Mouse (Mus musculus) limb, embryonic 15.5 days (tissue): ENCODE results near the gene Itgav. TPM values are rescaled to one million over a fixed set of nuclear protein-coding genes. Genes with fewer than 3 reads are reported as not detected.

ENCODE experiments used
- ATAC-seq: fragments of 200-750 bp; cut with Nextera tagmentation; 2 replicates; pipeline ENCODE4 v1.8.0; 2017; ENCODE audit warnings: low read depth, moderate TSS enrichment; ENCODE audit not compliant: insufficient number of reproducible peaks, low FRiP score, low TSS enrichment
- H3K27ac ChIP-seq: fragments of 300-500 bp; sonication (generic); 2 replicates; pipeline ENCODE4 v1.5.1; 2015; ENCODE audit warnings: moderate library complexity, mild to moderate bottlenecking, inconsistent platforms
- H3K27me3 ChIP-seq: fragments of 300-500 bp; sonication (generic); 2 replicates; pipeline ENCODE4 v1.6.1; 2015; ENCODE audit warnings: inconsistent platforms
- H3K36me3 ChIP-seq: fragments of 300-500 bp; sonication (generic); 2 replicates; pipeline ENCODE4 v1.6.1; 2015; ENCODE audit warnings: inconsistent platforms
- H3K4me1 ChIP-seq: fragments of 300-500 bp; sonication (generic); 2 replicates; pipeline ENCODE4 v1.6.1; 2015; ENCODE audit warnings: inconsistent platforms
- H3K4me2 ChIP-seq: fragments of 300-500 bp; sonication (generic); 2 replicates; pipeline ENCODE4 v1.6.1; 2015; ENCODE audit warnings: mild to moderate bottlenecking, inconsistent platforms
- H3K4me3 ChIP-seq: fragments of 300-500 bp; sonication (generic); 2 replicates; pipeline ENCODE4 v1.5.1; 2015; ENCODE audit warnings: mild to moderate bottlenecking, inconsistent platforms
- H3K9ac ChIP-seq: fragments of 300-500 bp; sonication (generic); 2 replicates; pipeline ENCODE4 v1.6.1; 2015; ENCODE audit warnings: inconsistent platforms
- H3K9me3 ChIP-seq: fragments of 300-500 bp; sonication (generic); 2 replicates; pipeline ENCODE4 v1.6.1; 2016; ENCODE audit warnings: inconsistent platforms
- WGBS: fragments of 180-500 bp; shearing (Covaris S2); methylation state at CpG from one replicate; pipeline ENCODE4 v1.1.7; 2015; 5-methylcytosine and 5-hydroxymethylcytosine counted together
- polyA plus RNA-seq: library from polyadenylated mRNA; unstranded; fragments of >200 nt; fragmentation: Nextera tagmentation; extraction: Ambion mirVana; gene quantifications from 2 replicates; pipeline ENCODE4 v1.2.1, GENCODE M21; 2015

Gene Itgav
- polyA plus RNA-seq = 62.8 and 70.7 TPM in 2 replicates

- Histone ChIP-seq H3K36me3 (no peaks in the 10 kb centered on the region), H3K9ac (peak within 1 kb of the TSS; percentile 88), H3K4me2 (peak within 1 kb of the TSS; percentile 68), H3K4me1 (peaks cover 13% of the 10 kb centered on the region; the same call in 1 of the 2 replicates), H3K4me3 (peak within 1 kb of the TSS; percentile 84), H3K27me3 (no peaks in the 10 kb centered on the region), H3K27ac (peak within 1 kb of the TSS; percentile 96), H3K9me3 (no peaks in the 10 kb centered on the region)
- ATAC-seq = peak; percentile 95
- under 1% methylated on average over 50 of the region's 84 CpGs for WGBS
These were observed at the start of gene Itgav for GRCm38 (mm10) chr2:83723921-83724826. Itgav (plus strand) TSS chr2:83724397.

GRCm38 (mm10) chr2:83674421-83674820, 49.8 kb upstream of the Itgav start:
- Histone ChIP-seq H3K4me1 (peaks cover 3% of the 10 kb centered on the region), H3K4me2 (no peak overlapping the region), H3K27me3 (no peaks in the 10 kb centered on the region), H3K36me3 (peaks cover 4% of the 10 kb centered on the region; the same call in 1 of the 2 replicates), H3K27ac (no peak overlapping the region), H3K9me3 (no peaks in the 10 kb centered on the region), H3K4me3 (no peak overlapping the region), H3K9ac (no peak overlapping the region)
- WGBS = 81% methylated on average over 7 of the region's 7 CpGs
- no peak for ATAC-seq

GRCm38 (mm10) chr2:83674896-83675295, 49.3 kb upstream of the Itgav start:
- ATAC-seq = no peak
- no peak overlapping the region for H3K27ac ChIP-seq
- H3K4me2 ChIP-seq = no peak overlapping the region
- no peaks in the 10 kb centered on the region for H3K27me3 ChIP-seq
- H3K9ac ChIP-seq = no peak overlapping the region
- H3K4me1 ChIP-seq = peaks cover 3% of the 10 kb centered on the region
- peaks cover 4% of the 10 kb centered on the region; the same call in 1 of the 2 replicates for H3K36me3 ChIP-seq
- no peaks in the 10 kb centered on the region for H3K9me3 ChIP-seq
- 84% methylated on average over 9 of the region's 9 CpGs for WGBS
- H3K4me3 ChIP-seq = no peak overlapping the region

- 28% methylated on average over 5 of the region's 5 CpGs for WGBS
- peak overlapping the region; percentile 75 for H3K27ac ChIP-seq
- H3K9me3 ChIP-seq = no peaks in the 10 kb centered on the region
- H3K4me2 ChIP-seq = no peak overlapping the region
- no peaks in the 10 kb centered on the region for H3K27me3 ChIP-seq
- no peak overlapping the region for H3K4me3 ChIP-seq
- 0 out of 2 replicates have a peak, but pooled peaks have one; percentile 57 for ATAC-seq
- peaks cover 3% of the 10 kb centered on the region for H3K4me1 ChIP-seq
- H3K36me3 ChIP-seq = peaks cover 4% of the 10 kb centered on the region; the same call in 1 of the 2 replicates
- no peak overlapping the region for H3K9ac ChIP-seq
These were observed 48.5 kb upstream of the Itgav start for GRCm38 (mm10) chr2:83675681-83676080.

- Histone ChIP-seq H3K9ac (no peak overlapping the region), H3K4me1 (peaks cover 3% of the 10 kb centered on the region), H3K36me3 (peaks cover 4% of the 10 kb centered on the region; the same call in 1 of the 2 replicates), H3K9me3 (no peaks in the 10 kb centered on the region), H3K27ac (peak overlapping the region; percentile 75), H3K27me3 (no peaks in the 10 kb centered on the region), H3K4me2 (no peak overlapping the region), H3K4me3 (no peak overlapping the region)
- WGBS = 60% methylated on average over 4 of the region's 4 CpGs
- no peak for ATAC-seq
These were observed 47.8 kb upstream of the Itgav start for GRCm38 (mm10) chr2:83676226-83676870.

GRCm38 (mm10) chr2:83681332-83681731, 42.9 kb upstream of the Itgav start:
- WGBS = 76% methylated on average over 8 of the region's 8 CpGs
- no peak for ATAC-seq

GRCm38 (mm10) chr2:83681785-83682184, 42.4 kb upstream of the Itgav start:
- H3K4me1 ChIP-seq = no peaks in the 10 kb centered on the region
- H3K4me3 ChIP-seq = no peak overlapping the region
- no peak for ATAC-seq
- H3K36me3 ChIP-seq = no peaks in the 10 kb centered on the region
- no peak overlapping the region for H3K27ac ChIP-seq
- no peaks in the 10 kb centered on the region for H3K27me3 ChIP-seq
- no peak overlapping the region for H3K9ac ChIP-seq
- no peaks in the 10 kb centered on the region for H3K9me3 ChIP-seq
- no peak overlapping the region for H3K4me2 ChIP-seq
- WGBS = 44% methylated on average over 6 of the region's 6 CpGs

More at GRCm38 (mm10) chr2:83681332-83681731, 42.9 kb upstream of the Itgav start:
- no peaks in the 10 kb centered on the region for H3K9me3 ChIP-seq
- H3K27ac ChIP-seq = no peak overlapping the region
- H3K4me2 ChIP-seq = no peak overlapping the region
- H3K4me1 ChIP-seq = no peaks in the 10 kb centered on the region
- no peak overlapping the region for H3K9ac ChIP-seq
- no peak overlapping the region for H3K4me3 ChIP-seq
- H3K36me3 ChIP-seq = no peaks in the 10 kb centered on the region
- no peaks in the 10 kb centered on the region for H3K27me3 ChIP-seq

GRCm38 (mm10) chr2:83682282-83682681, 41.9 kb upstream of the Itgav start:
- 49% methylated on average over 8 of the region's 8 CpGs for WGBS
- H3K27ac ChIP-seq = no peak overlapping the region
- H3K4me3 ChIP-seq = no peak overlapping the region
- H3K9me3 ChIP-seq = no peaks in the 10 kb centered on the region
- H3K4me2 ChIP-seq = no peak overlapping the region
- ATAC-seq = no peak
- no peaks in the 10 kb centered on the region for H3K27me3 ChIP-seq
- H3K4me1 ChIP-seq = no peaks in the 10 kb centered on the region
- H3K9ac ChIP-seq = no peak overlapping the region
- no peaks in the 10 kb centered on the region for H3K36me3 ChIP-seq

- Histone ChIP-seq H3K27me3 (no peaks in the 10 kb centered on the region), H3K27ac (no peak overlapping the region), H3K36me3 (no peaks in the 10 kb centered on the region), H3K9me3 (no peaks in the 10 kb centered on the region), H3K4me1 (no peaks in the 10 kb centered on the region), H3K9ac (no peak overlapping the region), H3K4me2 (no peak overlapping the region), H3K4me3 (no peak overlapping the region)
- WGBS = 84% methylated on average over 9 of the region's 9 CpGs
- no peak for ATAC-seq
These were observed 40.3 kb upstream of the Itgav start for GRCm38 (mm10) chr2:83683731-83684519.

GRCm38 (mm10) chr2:83684691-83685090, 39.5 kb upstream of the Itgav start:
- ATAC-seq = no peak
- no peak overlapping the region for H3K4me3 ChIP-seq

GRCm38 (mm10) chr2:83690372-83690771, 33.8 kb upstream of the Itgav start:
- no peak overlapping the region for H3K27ac ChIP-seq
- H3K4me1 ChIP-seq = no peaks in the 10 kb centered on the region
- WGBS = 73% methylated on average over 2 of the region's 2 CpGs
- ATAC-seq = no peak
- no peaks in the 10 kb centered on the region for H3K36me3 ChIP-seq
- H3K9me3 ChIP-seq = no peaks in the 10 kb centered on the region
- no peak overlapping the region for H3K4me2 ChIP-seq
- no peak overlapping the region for H3K9ac ChIP-seq
- no peaks in the 10 kb centered on the region for H3K27me3 ChIP-seq
- H3K4me3 ChIP-seq = no peak overlapping the region

More at GRCm38 (mm10) chr2:83684691-83685090, 39.5 kb upstream of the Itgav start:
- Histone ChIP-seq H3K36me3 (no peaks in the 10 kb centered on the region), H3K4me1 (no peaks in the 10 kb centered on the region), H3K9me3 (no peaks in the 10 kb centered on the region), H3K27me3 (no peaks in the 10 kb centered on the region), H3K27ac (no peak overlapping the region), H3K4me2 (no peak overlapping the region), H3K9ac (no peak overlapping the region)
- 74% methylated on average over 8 of the region's 8 CpGs for WGBS
